In the genomic region with DNA sequence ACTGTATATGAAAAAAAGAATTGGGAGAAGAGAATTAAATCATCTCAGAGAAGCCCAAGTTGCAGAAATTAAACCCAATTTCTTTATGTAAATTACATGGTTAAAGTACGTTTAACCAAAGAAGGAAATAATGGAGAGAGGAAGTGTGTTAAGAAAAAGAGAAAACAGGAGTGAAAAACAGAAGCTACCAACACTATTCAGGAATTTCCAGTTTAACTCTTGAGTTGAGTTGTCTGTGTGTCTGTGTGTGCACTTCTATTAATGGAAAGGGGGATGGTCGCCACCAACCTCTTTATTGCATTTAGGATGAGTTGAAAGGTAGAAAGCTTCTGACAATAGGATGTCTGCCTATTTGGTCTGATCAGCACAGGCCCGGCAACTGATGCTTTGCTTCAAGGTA, we compare ENCODE assay signal across 19 mouse cellular contexts. TPM values are rescaled to one million over a fixed set of nuclear protein-coding genes. Genes with fewer than 3 reads are reported as not detected.
A peak's percentile ranks its signal among the peaks of the same experiment; 100 is the strongest.
DNase-seq lines count a peak whose midpoint lies in the region; ATAC-seq and TF ChIP-seq lines count a peak whose summit lies in the region.
"Had no signal": no experiment of that assay in that cellular context is flagged by ENCODE, and none has a peak within 500 bp of the region (broad histone marks: within the 10 kb centered on the region; RNA-seq: fewer than 3 reads in every experiment).

No protein-coding gene starts in this region.

- no peaks in the 10 kb centered on the region for H3K9me3 ChIP-seq in hindbrain, embryonic 13.5 days
- H3K9me3 ChIP-seq in hindbrain, embryonic 12.5 days (replicated peaks), result no peaks in the 10 kb centered on the region
- H3K9me3 ChIP-seq in kidney, embryonic 14.5 days (ENCODE audit: control insufficient read depth, low read length), result no peaks in the 10 kb centered on the region
- H3K9me3 ChIP-seq: embryonic facial prominence, embryonic 13.5 days; forebrain, embryonic 10.5 days; forebrain, embryonic 13.5 days; G1E; heart, embryonic 15.5 days; hindbrain, embryonic 10.5 days; hindbrain, embryonic 15.5 days; intestine, embryonic 15.5 days had no signal

- H3K27me3 ChIP-seq in hindbrain, embryonic 13.5 days, result no peaks in the 10 kb centered on the region
- H3K27me3 ChIP-seq in hindbrain, embryonic 12.5 days, result no peaks in the 10 kb centered on the region
- H3K27me3 ChIP-seq in testis, adult 2 months (ENCODE audit: control insufficient read depth, insufficient read depth, low read length), result no peaks in the 10 kb centered on the region
- H3K27me3 ChIP-seq in splenic B cell, adult 2 months (ENCODE audit: control insufficient read depth, insufficient read depth, low read length, poor library complexity, severe bottlenecking), result no peaks in the 10 kb centered on the region
- H3K27me3 ChIP-seq in kidney, embryonic 14.5 days (ENCODE audit: control insufficient read depth, insufficient read depth, low read length), result no peaks in the 10 kb centered on the region
- H3K27me3 ChIP-seq: embryonic facial prominence, embryonic 13.5 days; forebrain, embryonic 13.5 days; heart, embryonic 15.5 days; hindbrain, embryonic 15.5 days; intestine, embryonic 15.5 days had no signal

- H3K27ac ChIP-seq in hindbrain, embryonic 13.5 days, result 0 out of 2 replicates have a peak overlapping the region, but pooled peaks have one; percentile 4
- H3K27ac ChIP-seq in hindbrain, embryonic 12.5 days, result no peak overlapping the region
- no peak overlapping the region for H3K27ac ChIP-seq in testis, adult 2 months (ENCODE audit: control insufficient read depth, insufficient read depth, low read depth, low read length)
- H3K27ac ChIP-seq in kidney, embryonic 14.5 days (ENCODE audit: low read depth, low read length), result no peak overlapping the region

- H3K4me3 ChIP-seq in hindbrain, embryonic 13.5 days, result no peak overlapping the region
- H3K4me3 ChIP-seq in hindbrain, embryonic 12.5 days, result no peak overlapping the region
- peak overlapping the region; percentile 29; the same call in 1 of the 2 replicates for H3K4me3 ChIP-seq in testis, adult 2 months (ENCODE audit: control insufficient read depth, low read depth, low read length)
- no peak overlapping the region for H3K4me3 ChIP-seq in kidney, embryonic 14.5 days (ENCODE audit: low read length)

- 80% methylated on average over 3 of the region's 3 CpGs for WGBS in hindbrain, embryonic 13.5 days
- WGBS in hindbrain, embryonic 12.5 days, result 90% methylated on average over 3 of the region's 3 CpGs
- 83% methylated on average over 3 of the region's 3 CpGs for WGBS in kidney, embryonic 14.5 days

- no peak overlapping the region for H3K4me2 ChIP-seq in hindbrain, embryonic 13.5 days
- no peak overlapping the region for H3K4me2 ChIP-seq in hindbrain, embryonic 12.5 days (replicated peaks)
- no peak overlapping the region for H3K4me2 ChIP-seq in kidney, embryonic 14.5 days (replicated peaks; ENCODE audit: low read depth, low read length)

- H3K9ac ChIP-seq in hindbrain, embryonic 13.5 days, result no peak overlapping the region
- H3K9ac ChIP-seq in hindbrain, embryonic 12.5 days, result no peak overlapping the region
- no peak overlapping the region for H3K9ac ChIP-seq in kidney, embryonic 14.5 days (ENCODE audit: low read depth, low read length)
- H3K9ac ChIP-seq: forebrain, postnatal 0 days; intestine, embryonic 15.5 days had no signal

- no peak for ATAC-seq in hindbrain, embryonic 13.5 days (ENCODE audit: low FRiP score)
- no peak for ATAC-seq in hindbrain, embryonic 12.5 days (ENCODE audit: low FRiP score)
- ATAC-seq in kidney, embryonic 14.5 days (ENCODE audit: low FRiP score, low TSS enrichment), result no peak

- TF ChIP-seq POLR2A in testis, adult 2 months (IDR thresholded peaks at IDR 0.05; ENCODE audit: control insufficient read depth, low read depth, low read length), result no peak

- TF ChIP-seq CTCF in testis, adult 2 months (IDR thresholded peaks at IDR 0.05; ENCODE audit: control insufficient read depth, insufficient read depth, insufficient replicate concordance, low read depth, low read length), result no peak

- no peak for DNase-seq in testis, postnatal 14 days (ENCODE audit: low spot score)
- DNase-seq in induced T-regulatory cell, adult 2 months (ENCODE audit: low read depth), result peak; percentile 44
- peak; percentile 18 for DNase-seq in splenic B cell, adult 2 months (ENCODE audit: low read depth, low spot score)
- no peak for DNase-seq in cerebellum, adult 11 months
- DNase-seq: adrenal gland, postnatal 10 days; cerebellum, postnatal 25 days had no signal

- H3K36me3 ChIP-seq in hindbrain, embryonic 13.5 days, result no peaks in the 10 kb centered on the region
- no peaks in the 10 kb centered on the region for H3K36me3 ChIP-seq in hindbrain, embryonic 12.5 days
- no peaks in the 10 kb centered on the region for H3K36me3 ChIP-seq in testis, adult 2 months (ENCODE audit: control insufficient read depth, insufficient read depth, low read length)
- H3K36me3 ChIP-seq in splenic B cell, adult 2 months (ENCODE audit: control insufficient read depth, insufficient read depth, low read length, poor library complexity, severe bottlenecking), result no peaks in the 10 kb centered on the region; the same call in 1 of the 2 replicates
- no peaks in the 10 kb centered on the region for H3K36me3 ChIP-seq in kidney, embryonic 14.5 days (ENCODE audit: control insufficient read depth, insufficient read depth, low read length)
- H3K36me3 ChIP-seq: embryonic facial prominence, embryonic 13.5 days; forebrain, embryonic 10.5 days; G1E; heart, embryonic 15.5 days; hindbrain, embryonic 10.5 days; hindbrain, embryonic 15.5 days; intestine, embryonic 15.5 days had no signal

- peaks cover 22% of the 10 kb centered on the region for H3K4me1 ChIP-seq in hindbrain, embryonic 13.5 days (replicated peaks)
- peaks cover 16% of the 10 kb centered on the region for H3K4me1 ChIP-seq in hindbrain, embryonic 12.5 days
- peaks cover 3% of the 10 kb centered on the region; the same call in 1 of the 2 replicates for H3K4me1 ChIP-seq in testis, adult 2 months (ENCODE audit: control insufficient read depth, insufficient read depth, low read length)
- H3K4me1 ChIP-seq in kidney, embryonic 14.5 days (ENCODE audit: control insufficient read depth, insufficient read depth, low read length), result peaks cover 9% of the 10 kb centered on the region; the same call in 1 of the 2 replicates

RNA-seq across cellular contexts. Expression of a gene that starts 0.9 kb away (rescaled TPM):
- 24.0 and 24.6 TPM in 2 replicates for polyA plus RNA-seq in hindbrain, embryonic 13.5 days (2015; fragmentation: Nextera tagmentation; extraction: Ambion mirVana)
- 25.7 and 29.2 TPM in 2 replicates for polyA plus RNA-seq in hindbrain, embryonic 12.5 days (2016; fragmentation: Nextera tagmentation; extraction: Ambion mirVana)
- 49.2 and 49.5 TPM in 2 replicates for polyA plus RNA-seq in testis, adult 2 months (2012; rRNA removed)
- 11.1 and 17.4 TPM in 2 replicates for polyA plus RNA-seq in kidney, embryonic 14.5 days (2014; fragmentation: Nextera tagmentation; extraction: Ambion mirVana)

Comparison
In these comparisons a context has a peak if more than half of its experiments do, and no peak if none do; other contexts are left out.
1. DNase-seq: peak in induced T-regulatory cell, adult 2 months (single experiment) and splenic B cell, adult 2 months (single experiment); none in testis, postnatal 14 days (single experiment) and cerebellum, adult 11 months (single experiment).